Mouse (Mus musculus): Measurements from ENCODE around the gene Mvk. TPM values are rescaled to one million over a fixed set of nuclear protein-coding genes. Genes with fewer than 3 reads are reported as not detected.

The Mvk gene
- polyA plus RNA-seq, 1 experiment = 13.0 TPM

GRCm38 (mm10) chr5:114464561-114464960, 20.5 kb downstream of the Mvk start:
- 68% methylated on average over 2 of the region's 2 CpGs for WGBS
- Histone ChIP-seq H3K4me3 (ENCODE audit: extremely low read depth, insufficient read depth, insufficient read length) (no peak overlapping the region), H3K36me3 (ENCODE audit: control insufficient read depth, insufficient read depth, low read length) (no peaks in the 10 kb centered on the region), H3K27me3 (ENCODE audit: control insufficient read depth, insufficient read depth, low read length) (no peaks in the 10 kb centered on the region), H3K27ac (ENCODE audit: insufficient read depth, low read length) (no peak overlapping the region), H3K4me1 (ENCODE audit: control insufficient read depth, insufficient read depth, insufficient read length) (no peaks in the 10 kb centered on the region)
- DNase-seq (ENCODE audit: low read depth in 1 of 2, low spot score in 2 of 2) = no peak
- TF ChIP-seq CTCF (IDR thresholded peaks at IDR 0.05; ENCODE audit: extremely low read depth, insufficient read depth, insufficient read length, insufficient replicate concordance) = no peak

- no peaks in the 10 kb centered on the region for H3K36me3 ChIP-seq (ENCODE audit: control insufficient read depth, insufficient read depth, low read length)
- TF ChIP-seq POLR2A (IDR thresholded peaks at IDR 0.05; ENCODE audit: low read depth, low read length) (no peak), CTCF (IDR thresholded peaks at IDR 0.05; ENCODE audit: extremely low read depth, insufficient read depth, insufficient read length, insufficient replicate concordance) (no peak)
- no peak overlapping the region for H3K27ac ChIP-seq (ENCODE audit: insufficient read depth, low read length)
- no peak overlapping the region for H3K4me3 ChIP-seq (ENCODE audit: extremely low read depth, insufficient read depth, insufficient read length)
- 64% methylated on average over 7 of the region's 7 CpGs for WGBS
- no peaks in the 10 kb centered on the region for H3K4me1 ChIP-seq (ENCODE audit: control insufficient read depth, insufficient read depth, insufficient read length)
- no peak for DNase-seq (ENCODE audit: low read depth in 1 of 2, low spot score in 2 of 2)
- no peaks in the 10 kb centered on the region for H3K27me3 ChIP-seq (ENCODE audit: control insufficient read depth, insufficient read depth, low read length)
These were observed 21.6 kb downstream of the Mvk start for GRCm38 (mm10) chr5:114465641-114466040.

- WGBS = 37% methylated on average over 11 of the region's 11 CpGs
- Histone ChIP-seq H3K27me3 (ENCODE audit: control insufficient read depth, insufficient read depth, low read length) (no peaks in the 10 kb centered on the region), H3K36me3 (ENCODE audit: control insufficient read depth, insufficient read depth, low read length) (no peaks in the 10 kb centered on the region), H3K4me3 (ENCODE audit: extremely low read depth, insufficient read depth, insufficient read length) (no peak overlapping the region), H3K4me1 (ENCODE audit: control insufficient read depth, insufficient read depth, insufficient read length) (no peaks in the 10 kb centered on the region), H3K27ac (ENCODE audit: insufficient read depth, low read length) (no peak overlapping the region)
- no peak for DNase-seq (ENCODE audit: low read depth in 1 of 2, low spot score in 2 of 2)
- TF ChIP-seq CTCF (IDR thresholded peaks at IDR 0.05; ENCODE audit: extremely low read depth, insufficient read depth, insufficient read length, insufficient replicate concordance) (no peak), POLR2A (IDR thresholded peaks at IDR 0.05; ENCODE audit: low read depth, low read length) (no peak)
These were observed 22.9 kb downstream of the Mvk start for GRCm38 (mm10) chr5:114467019-114467418.

- WGBS = 23% methylated on average over 12 of the region's 13 CpGs
- TF ChIP-seq CTCF (IDR thresholded peaks at IDR 0.05; ENCODE audit: extremely low read depth, insufficient read depth, insufficient read length, insufficient replicate concordance) = no peak
- no peak for TF ChIP-seq POLR2A (IDR thresholded peaks at IDR 0.05; ENCODE audit: low read depth, low read length)
- Histone ChIP-seq H3K27me3 (ENCODE audit: control insufficient read depth, insufficient read depth, low read length) (no peaks in the 10 kb centered on the region), H3K4me3 (ENCODE audit: extremely low read depth, insufficient read depth, insufficient read length) (no peak overlapping the region), H3K36me3 (ENCODE audit: control insufficient read depth, insufficient read depth, low read length) (no peaks in the 10 kb centered on the region), H3K27ac (ENCODE audit: insufficient read depth, low read length) (no peak overlapping the region), H3K4me1 (ENCODE audit: control insufficient read depth, insufficient read depth, insufficient read length) (no peaks in the 10 kb centered on the region)
- DNase-seq (ENCODE audit: low read depth in 1 of 2, low spot score in 2 of 2) = no peak
These were observed 23.4 kb downstream of the Mvk start for GRCm38 (mm10) chr5:114467430-114467829.

- Histone ChIP-seq H3K27ac (ENCODE audit: insufficient read depth, low read length) (no peak overlapping the region), H3K36me3 (ENCODE audit: control insufficient read depth, insufficient read depth, low read length) (no peaks in the 10 kb centered on the region), H3K4me1 (ENCODE audit: control insufficient read depth, insufficient read depth, insufficient read length) (no peaks in the 10 kb centered on the region), H3K27me3 (ENCODE audit: control insufficient read depth, insufficient read depth, low read length) (no peaks in the 10 kb centered on the region), H3K4me3 (ENCODE audit: extremely low read depth, insufficient read depth, insufficient read length) (no peak overlapping the region)
- TF ChIP-seq POLR2A (IDR thresholded peaks at IDR 0.05; ENCODE audit: low read depth, low read length) (no peak), CTCF (IDR thresholded peaks at IDR 0.05; ENCODE audit: extremely low read depth, insufficient read depth, insufficient read length, insufficient replicate concordance) (no peak)
- DNase-seq (ENCODE audit: low read depth in 1 of 2, low spot score in 2 of 2) = no peak
- WGBS = 88% methylated on average over 4 of the region's 4 CpGs
These were observed 23.9 kb downstream of the Mvk start for GRCm38 (mm10) chr5:114468007-114468406.

- WGBS = 78% methylated on average over 3 of the region's 3 CpGs
- DNase-seq (ENCODE audit: low read depth in 1 of 2, low spot score in 2 of 2) = no peak
- H3K27me3 ChIP-seq (ENCODE audit: control insufficient read depth, insufficient read depth, low read length) = no peaks in the 10 kb centered on the region
These were observed 26.3 kb downstream of the Mvk start for GRCm38 (mm10) chr5:114470359-114470758.

GRCm38 (mm10) chr5:114474741-114475491, 30.8 kb downstream of the Mvk start:
- TF ChIP-seq POLR2A (IDR thresholded peaks at IDR 0.05; ENCODE audit: low read depth, low read length) = no peak
- TF ChIP-seq CTCF (IDR thresholded peaks at IDR 0.05; ENCODE audit: extremely low read depth, insufficient read depth, insufficient read length, insufficient replicate concordance) = no peak
- Histone ChIP-seq H3K4me3 (ENCODE audit: extremely low read depth, insufficient read depth, insufficient read length) (no peak overlapping the region), H3K36me3 (ENCODE audit: control insufficient read depth, insufficient read depth, low read length) (no peaks in the 10 kb centered on the region), H3K27me3 (ENCODE audit: control insufficient read depth, insufficient read depth, low read length) (no peaks in the 10 kb centered on the region), H3K4me1 (ENCODE audit: control insufficient read depth, insufficient read depth, insufficient read length) (no peaks in the 10 kb centered on the region), H3K27ac (ENCODE audit: insufficient read depth, low read length) (no peak overlapping the region)
- no peak for DNase-seq (ENCODE audit: low read depth in 1 of 2, low spot score in 2 of 2)
- WGBS = 74% methylated on average over 35 of the region's 35 CpGs

More at GRCm38 (mm10) chr5:114470359-114470758, 26.3 kb downstream of the Mvk start:
- H3K27ac ChIP-seq (ENCODE audit: insufficient read depth, low read length) = no peak overlapping the region
- H3K36me3 ChIP-seq (ENCODE audit: control insufficient read depth, insufficient read depth, low read length) = no peaks in the 10 kb centered on the region
- TF ChIP-seq POLR2A (IDR thresholded peaks at IDR 0.05; ENCODE audit: low read depth, low read length) = no peak
- no peak for TF ChIP-seq CTCF (IDR thresholded peaks at IDR 0.05; ENCODE audit: extremely low read depth, insufficient read depth, insufficient read length, insufficient replicate concordance)
- H3K4me3 ChIP-seq (ENCODE audit: extremely low read depth, insufficient read depth, insufficient read length) = no peak overlapping the region
- H3K4me1 ChIP-seq (ENCODE audit: control insufficient read depth, insufficient read depth, insufficient read length) = no peaks in the 10 kb centered on the region
